18 mouse cellular contexts compared by ENCODE assay signal in genomic region chr9:7173756-7174155, GRCm38 (mm10).
"Had no signal": no experiment of that assay in that cellular context is flagged by ENCODE, and none has a peak within 500 bp of the region (broad histone marks: within the 10 kb centered on the region; RNA-seq: fewer than 3 reads in every experiment).

No protein-coding gene starts in this region.

- DNase-seq: lung, embryonic 14.5 days; lung, postnatal 10 days; lung, postnatal 4 days; midbrain, embryonic 14.5 days; retina, postnatal 1 day; right cerebral cortex, adult 18-20 months; right cerebral cortex, postnatal 25 days; right cerebral cortex, postnatal 4 days; spleen, adult 18-20 months; thymus, adult 18-20 months; thymus, postnatal 14 days; thymus, postnatal 36 days had no signal

- H3K27ac ChIP-seq: midbrain, embryonic 10.5 days; midbrain, embryonic 12.5 days; neural tube, embryonic 13.5 days; neural tube, embryonic 15.5 days had no signal

- ATAC-seq: midbrain, embryonic 16.5 days had no signal

- H3K4me2 ChIP-seq: lung, embryonic 14.5 days; midbrain, embryonic 12.5 days; neural tube, embryonic 13.5 days; neural tube, embryonic 15.5 days had no signal

- H3K27me3 ChIP-seq: midbrain, embryonic 12.5 days; neural tube, embryonic 13.5 days; neural tube, embryonic 15.5 days had no signal

- H3K9ac ChIP-seq: lung, embryonic 14.5 days; midbrain, embryonic 12.5 days; neural tube, embryonic 13.5 days; neural tube, embryonic 15.5 days had no signal

- H3K9me3 ChIP-seq: midbrain, embryonic 10.5 days; midbrain, embryonic 12.5 days; neural tube, embryonic 13.5 days; neural tube, embryonic 15.5 days had no signal

- H3K4me3 ChIP-seq: midbrain, embryonic 10.5 days; midbrain, embryonic 12.5 days; myocyte; neural tube, embryonic 13.5 days; neural tube, embryonic 15.5 days had no signal
